Mouse (Mus musculus): ENCODE measurements around the gene Tsc2. TPM values are rescaled to one million over a fixed set of nuclear protein-coding genes. Genes with fewer than 3 reads are reported as not detected.

The Tsc2 gene
- polyA plus RNA-seq, 1 experiment from 2014 or later: 60.9 TPM

- Histone ChIP-seq H3K9me3 (no peaks in the 10 kb centered on the region), H3K27ac (no peak overlapping the region), H3K4me3 (no peak overlapping the region), H3K9ac (no peak overlapping the region), H3K4me1 (no peaks in the 10 kb centered on the region), H3K27me3 (no peaks in the 10 kb centered on the region), H3K4me2 (no peak overlapping the region), H3K36me3 (peaks cover 85% of the 10 kb centered on the region)
- ATAC-seq (ENCODE audit: insufficient number of reproducible peaks, insufficient read depth, low FRiP score, low TSS enrichment, low read depth): no peak
- 95% methylated on average over 4 of the region's 4 CpGs for WGBS
Measured at GRCm38 (mm10) chr17:24586532-24586931, 45.9 kb downstream of the Tsc2 start.

GRCm38 (mm10) chr17:24584520-24584919 is 47.9 kb downstream of the Tsc2 start:
- 75% methylated on average over 3 of the region's 3 CpGs for WGBS
- H3K4me2 ChIP-seq: no peak overlapping the region
- H3K4me1 ChIP-seq: no peaks in the 10 kb centered on the region
- H3K9me3 ChIP-seq: no peaks in the 10 kb centered on the region
- H3K4me3 ChIP-seq: no peak overlapping the region
- no peak for ATAC-seq (ENCODE audit: insufficient number of reproducible peaks, insufficient read depth, low FRiP score, low TSS enrichment, low read depth)
- no peak overlapping the region for H3K27ac ChIP-seq
- no peak overlapping the region for H3K9ac ChIP-seq
- H3K36me3 ChIP-seq: peaks cover 88% of the 10 kb centered on the region
- no peaks in the 10 kb centered on the region for H3K27me3 ChIP-seq

GRCm38 (mm10) chr17:24583599-24584460 is 48.6 kb downstream of the Tsc2 start:
- H3K27ac ChIP-seq: no peak overlapping the region
- H3K27me3 ChIP-seq: no peaks in the 10 kb centered on the region
- H3K9me3 ChIP-seq: no peaks in the 10 kb centered on the region
- peaks cover 91% of the 10 kb centered on the region for H3K36me3 ChIP-seq
- no peak overlapping the region for H3K4me2 ChIP-seq
- H3K4me3 ChIP-seq: no peak overlapping the region
- no peaks in the 10 kb centered on the region for H3K4me1 ChIP-seq
- ATAC-seq (ENCODE audit: insufficient number of reproducible peaks, insufficient read depth, low FRiP score, low TSS enrichment, low read depth): no peak
- 59% methylated on average over 5 of the region's 5 CpGs for WGBS
- H3K9ac ChIP-seq: no peak overlapping the region

GRCm38 (mm10) chr17:24580287-24580686 is 52.1 kb downstream of the Tsc2 start:
- no peak for ATAC-seq (ENCODE audit: insufficient number of reproducible peaks, insufficient read depth, low FRiP score, low TSS enrichment, low read depth)
- no peaks in the 10 kb centered on the region for H3K27me3 ChIP-seq
- no peak overlapping the region for H3K9ac ChIP-seq
- H3K4me2 ChIP-seq: no peak overlapping the region
- H3K27ac ChIP-seq: no peak overlapping the region
- no peak overlapping the region for H3K4me3 ChIP-seq
- no peaks in the 10 kb centered on the region for H3K9me3 ChIP-seq
- peaks cover 94% of the 10 kb centered on the region for H3K36me3 ChIP-seq
- H3K4me1 ChIP-seq: no peaks in the 10 kb centered on the region
- 95% methylated on average over 2 of the region's 2 CpGs for WGBS

- Histone ChIP-seq H3K9me3 (no peaks in the 10 kb centered on the region), H3K27me3 (no peaks in the 10 kb centered on the region), H3K4me1 (no peaks in the 10 kb centered on the region), H3K36me3 (peaks cover 97% of the 10 kb centered on the region), H3K4me3 (no peak overlapping the region), H3K27ac (no peak overlapping the region), H3K9ac (no peak overlapping the region), H3K4me2 (no peak overlapping the region)
- WGBS: 86% methylated on average over 3 of the region's 3 CpGs
- no peak for ATAC-seq (ENCODE audit: insufficient number of reproducible peaks, insufficient read depth, low FRiP score, low TSS enrichment, low read depth)
Measured at GRCm38 (mm10) chr17:24579532-24579931, 52.9 kb downstream of the Tsc2 start.

GRCm38 (mm10) chr17:24573811-24574210 is 58.6 kb downstream of the Tsc2 start:
- WGBS: 95% methylated on average over 9 of the region's 9 CpGs
- H3K9me3 ChIP-seq: no peaks in the 10 kb centered on the region
- ATAC-seq (ENCODE audit: insufficient number of reproducible peaks, insufficient read depth, low FRiP score, low TSS enrichment, low read depth): no peak
- no peaks in the 10 kb centered on the region for H3K27me3 ChIP-seq
- H3K4me3 ChIP-seq: no peak overlapping the region
- no peak overlapping the region for H3K9ac ChIP-seq
- no peak overlapping the region for H3K4me2 ChIP-seq
- no peaks in the 10 kb centered on the region for H3K4me1 ChIP-seq
- H3K36me3 ChIP-seq: peaks cover 100% of the 10 kb centered on the region
- no peak overlapping the region for H3K27ac ChIP-seq

- H3K9ac ChIP-seq: no peak overlapping the region
- no peak for ATAC-seq (ENCODE audit: insufficient number of reproducible peaks, insufficient read depth, low FRiP score, low TSS enrichment, low read depth)
Measured at GRCm38 (mm10) chr17:24572651-24573245, 59.7 kb downstream of the Tsc2 start.

GRCm38 (mm10) chr17:24569837-24570236 is 62.6 kb downstream of the Tsc2 start:
- peaks cover 11% of the 10 kb centered on the region for H3K4me1 ChIP-seq
- no peak for ATAC-seq (ENCODE audit: insufficient number of reproducible peaks, insufficient read depth, low FRiP score, low TSS enrichment, low read depth)
- peaks cover 91% of the 10 kb centered on the region for H3K36me3 ChIP-seq
- H3K9ac ChIP-seq: no peak overlapping the region
- H3K9me3 ChIP-seq: no peaks in the 10 kb centered on the region
- no peak overlapping the region for H3K4me3 ChIP-seq
- no peak overlapping the region for H3K4me2 ChIP-seq
- no peak overlapping the region for H3K27ac ChIP-seq
- WGBS: 92% methylated on average over 4 of the region's 4 CpGs
- no peaks in the 10 kb centered on the region for H3K27me3 ChIP-seq

More at GRCm38 (mm10) chr17:24572651-24573245, 59.7 kb downstream of the Tsc2 start:
- H3K4me2 ChIP-seq: no peak overlapping the region
- H3K4me1 ChIP-seq: no peaks in the 10 kb centered on the region
- no peaks in the 10 kb centered on the region for H3K27me3 ChIP-seq
- no peak overlapping the region for H3K27ac ChIP-seq
- no peaks in the 10 kb centered on the region for H3K9me3 ChIP-seq
- peaks cover 99% of the 10 kb centered on the region for H3K36me3 ChIP-seq
- WGBS: 93% methylated on average over 12 of the region's 12 CpGs
- H3K4me3 ChIP-seq: no peak overlapping the region

GRCm38 (mm10) chr17:24567034-24567779 is 65.2 kb downstream of the Tsc2 start:
- H3K27me3 ChIP-seq: no peaks in the 10 kb centered on the region
- H3K9me3 ChIP-seq: no peaks in the 10 kb centered on the region
- no peak for ATAC-seq (ENCODE audit: insufficient number of reproducible peaks, insufficient read depth, low FRiP score, low TSS enrichment, low read depth)
- H3K9ac ChIP-seq: peak overlapping the region; percentile 37; the same call in 1 of the 2 replicates
- H3K4me3 ChIP-seq: no peak overlapping the region
- 66% methylated on average over 8 of the region's 8 CpGs for WGBS
- H3K4me1 ChIP-seq: peaks cover 11% of the 10 kb centered on the region
- H3K36me3 ChIP-seq: peaks cover 71% of the 10 kb centered on the region
- no peak overlapping the region for H3K4me2 ChIP-seq
- H3K27ac ChIP-seq: no peak overlapping the region

GRCm38 (mm10) chr17:24565792-24566191 is 66.6 kb downstream of the Tsc2 start:
- WGBS: 73% methylated on average over 3 of the region's 3 CpGs

GRCm38 (mm10) chr17:24565092-24565491 is 67.3 kb downstream of the Tsc2 start:
- Histone ChIP-seq H3K9me3 (no peaks in the 10 kb centered on the region), H3K36me3 (peaks cover 50% of the 10 kb centered on the region)
- no peak for ATAC-seq (ENCODE audit: insufficient number of reproducible peaks, insufficient read depth, low FRiP score, low TSS enrichment, low read depth)

More at GRCm38 (mm10) chr17:24565792-24566191, 66.6 kb downstream of the Tsc2 start:
- no peak for ATAC-seq (ENCODE audit: insufficient number of reproducible peaks, insufficient read depth, low FRiP score, low TSS enrichment, low read depth)
- Histone ChIP-seq H3K36me3 (peaks cover 57% of the 10 kb centered on the region), H3K27ac (no peak overlapping the region), H3K4me1 (peaks cover 11% of the 10 kb centered on the region), H3K9ac (no peak overlapping the region), H3K4me3 (no peak overlapping the region), H3K9me3 (no peaks in the 10 kb centered on the region), H3K4me2 (no peak overlapping the region), H3K27me3 (no peaks in the 10 kb centered on the region)

More at GRCm38 (mm10) chr17:24565092-24565491, 67.3 kb downstream of the Tsc2 start:
- Histone ChIP-seq H3K4me2 (no peak overlapping the region), H3K27me3 (no peaks in the 10 kb centered on the region), H3K27ac (no peak overlapping the region), H3K4me3 (no peak overlapping the region), H3K9ac (no peak overlapping the region), H3K4me1 (peaks cover 11% of the 10 kb centered on the region)
- 79% methylated on average over 3 of the region's 3 CpGs for WGBS

All from embryonic facial prominence, embryonic 13.5 days (tissue).